Mouse (Mus musculus) ES-CJ7 (cell line): Measurements from ENCODE around the gene Qdpr.

Experiments
- DNase-seq: peaks from one replicate; pipeline ENCODE4 v3.0.0; 2011; ENCODE audit warnings: low read depth, low spot score

Qdpr gene

GRCm38 (mm10) chr5:45384034-45384812 lies 65.8 kb downstream of the Qdpr start:
- no peak for DNase-seq
